Mouse (Mus musculus) MEL (cell line): ENCODE results near the gene Ano5.

Source experiments
- CTCF ChIP-seq, 3 experiments: IDR thresholded peaks in 2 of 3; conservative IDR thresholded peaks in 1 of 3; 2 replicates each; pipeline ENCODE4 v1.5.1; 2011 to 2012; ENCODE audit warnings: low read length in 3 of 3, low read depth in 2 of 3, mild to moderate bottlenecking in 2 of 3, improper control_type of control experiment in 1 of 3, inconsistent platforms in 1 of 3, mixed read lengths in 1 of 3, moderate library complexity in 1 of 3; ENCODE audit not compliant: control insufficient read depth in 1 of 3, insufficient read depth in 1 of 3, poor library complexity in 1 of 3, severe bottlenecking in 1 of 3
- ETS1 ChIP-seq: IDR thresholded peaks from 2 replicates; pipeline ENCODE4 v1.6.1; 2012; ENCODE audit warnings: low read depth, mild to moderate bottlenecking, inconsistent platforms, low read length, improper control_type of control experiment, moderate library complexity
- GATA1 ChIP-seq: IDR thresholded peaks from 2 replicates; pipeline ENCODE4 v1.6.1; 2011; ENCODE audit warnings: low read depth, low read length, improper control_type of control experiment
- MAX ChIP-seq: IDR thresholded peaks from 2 replicates; pipeline ENCODE4 v1.6.1; 2011; ENCODE audit warnings: low read length, improper control_type of control experiment
- POLR2A ChIP-seq, 2 experiments: IDR thresholded peaks; 2 replicates each; pipeline ENCODE4 v1.6.1; 2011 to 2012; ENCODE audit warnings: low read length in 2 of 2, mild to moderate bottlenecking in 2 of 2, control low read depth in 1 of 2, improper control_type of control experiment in 1 of 2, low read depth in 1 of 2, moderate library complexity in 1 of 2; ENCODE audit not compliant: control insufficient read depth in 1 of 2, insufficient read depth in 1 of 2, poor library complexity in 1 of 2
- RAD21 ChIP-seq: IDR thresholded peaks from 2 replicates; pipeline ENCODE4 v1.6.1; 2011; ENCODE audit warnings: mild to moderate bottlenecking, low read depth, low read length, improper control_type of control experiment
- SIN3A ChIP-seq: IDR thresholded peaks from 2 replicates; pipeline ENCODE4 v1.6.1; 2012; ENCODE audit warnings: low read length, improper control_type of control experiment, inconsistent platforms
- TAL1 ChIP-seq: IDR thresholded peaks from 2 replicates; pipeline ENCODE4 v1.6.1; 2012; ENCODE audit warnings: mild to moderate bottlenecking, inconsistent platforms, low read length, moderate library complexity, mixed read lengths
- TCF12 ChIP-seq: IDR thresholded peaks from 2 replicates; pipeline ENCODE4 v1.6.1; 2014; ENCODE audit warnings: low read depth, mild to moderate bottlenecking, inconsistent platforms, low read length, improper control_type of control experiment, moderate library complexity
- USF1 ChIP-seq: IDR thresholded peaks from 2 replicates; pipeline ENCODE4 v1.6.1; 2014; ENCODE audit warnings: low read depth, mild to moderate bottlenecking, inconsistent platforms, low read length, improper control_type of control experiment, moderate library complexity

DNA sequence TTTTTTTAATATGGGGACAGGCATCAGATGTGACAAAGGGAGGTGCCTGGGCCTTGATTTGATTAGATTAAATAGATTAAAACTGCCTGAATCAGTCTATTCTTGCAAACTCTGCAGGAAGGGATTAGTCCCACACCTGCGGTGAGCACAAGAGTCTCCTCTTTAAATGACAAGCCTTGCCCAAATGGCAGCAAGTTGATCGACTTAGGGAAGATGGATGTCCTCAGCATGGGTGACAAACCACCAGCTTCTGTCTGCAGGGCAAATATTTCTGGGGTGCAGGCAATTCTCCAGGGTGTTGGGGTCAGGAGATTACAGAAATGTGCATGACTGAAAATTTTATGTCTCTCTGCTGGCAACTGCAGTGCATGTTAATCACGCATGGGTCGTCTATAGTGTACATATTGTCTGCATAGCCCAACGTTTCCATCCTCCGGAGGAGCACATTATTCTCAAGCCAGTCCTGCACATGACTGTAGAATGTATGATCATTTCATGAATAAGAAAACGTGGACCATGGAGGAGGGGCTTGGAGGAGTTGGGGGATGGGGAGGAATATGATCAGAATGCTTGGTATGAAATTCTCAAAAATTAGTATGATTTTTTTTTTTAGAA lies 122.5 kb downstream of the Ano5 start:
- no peak for TF ChIP-seq SIN3A
- TF ChIP-seq POLR2A (IDR thresholded peaks at IDR 0.05; ENCODE audit: control insufficient read depth in 1 of 2, insufficient read depth in 1 of 2, low read depth in 1 of 2, low read length in 2 of 2, poor library complexity in 1 of 2) = no peak
- no peak for TF ChIP-seq MAX
- no peak for TF ChIP-seq USF1
- no peak for TF ChIP-seq TCF12
- TF ChIP-seq RAD21 = no peak
- TF ChIP-seq ETS1 = no peak
- no peak for TF ChIP-seq GATA1
- TF ChIP-seq CTCF (IDR thresholded peaks at IDR 0.05 in 2 of 3, conservative IDR thresholded peaks at IDR 0.05 in 1 of 3; ENCODE audit: control insufficient read depth in 1 of 3, insufficient read depth in 1 of 3, low read depth in 2 of 3, low read length in 3 of 3, poor library complexity in 1 of 3, severe bottlenecking in 1 of 3) = no peak
- no peak for TF ChIP-seq TAL1
